Mouse (Mus musculus) testis, adult 2 months (tissue): ENCODE measurements around the gene Nploc4.

Experiments
- CTCF ChIP-seq: fragments of 200-500 bp; IDR thresholded peaks from 2 replicates; pipeline ENCODE4 v1.5.1; 2012; ENCODE audit warnings: low read depth, mild to moderate bottlenecking, inconsistent platforms, low read length, moderate library complexity; ENCODE audit not compliant: control insufficient read depth, insufficient read depth, insufficient replicate concordance
- POLR2A ChIP-seq: fragments of 200-500 bp; IDR thresholded peaks from 2 replicates; pipeline ENCODE4 v1.6.1; 2012; ENCODE audit warnings: low read depth, mild to moderate bottlenecking, inconsistent platforms, low read length, moderate library complexity; ENCODE audit not compliant: control insufficient read depth

DNA sequence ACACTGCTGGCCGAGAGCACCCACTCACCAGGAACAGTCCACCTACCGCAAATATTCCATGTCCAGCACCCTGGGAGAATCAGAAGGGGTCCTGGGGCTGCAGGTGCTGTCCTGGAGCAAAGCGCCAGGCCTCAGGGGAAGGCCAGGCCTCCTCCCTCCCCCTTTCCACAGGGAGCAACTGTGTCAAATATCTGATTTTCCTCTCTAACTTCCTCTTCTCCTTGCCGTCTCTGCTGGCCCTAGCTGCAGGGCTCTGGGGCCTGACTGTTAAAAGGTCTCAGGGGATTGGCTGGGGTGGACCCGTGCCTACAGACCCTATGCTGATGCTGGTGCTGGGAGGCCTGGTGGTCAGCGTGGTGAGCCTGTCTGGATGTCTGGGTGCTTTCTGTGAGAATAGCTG lies 6.6 kb upstream of the Nploc4 start:
- no peak for TF ChIP-seq POLR2A
- no peak for TF ChIP-seq CTCF
